22 mouse cellular contexts compared by ENCODE assay signal in the genomic region with DNA sequence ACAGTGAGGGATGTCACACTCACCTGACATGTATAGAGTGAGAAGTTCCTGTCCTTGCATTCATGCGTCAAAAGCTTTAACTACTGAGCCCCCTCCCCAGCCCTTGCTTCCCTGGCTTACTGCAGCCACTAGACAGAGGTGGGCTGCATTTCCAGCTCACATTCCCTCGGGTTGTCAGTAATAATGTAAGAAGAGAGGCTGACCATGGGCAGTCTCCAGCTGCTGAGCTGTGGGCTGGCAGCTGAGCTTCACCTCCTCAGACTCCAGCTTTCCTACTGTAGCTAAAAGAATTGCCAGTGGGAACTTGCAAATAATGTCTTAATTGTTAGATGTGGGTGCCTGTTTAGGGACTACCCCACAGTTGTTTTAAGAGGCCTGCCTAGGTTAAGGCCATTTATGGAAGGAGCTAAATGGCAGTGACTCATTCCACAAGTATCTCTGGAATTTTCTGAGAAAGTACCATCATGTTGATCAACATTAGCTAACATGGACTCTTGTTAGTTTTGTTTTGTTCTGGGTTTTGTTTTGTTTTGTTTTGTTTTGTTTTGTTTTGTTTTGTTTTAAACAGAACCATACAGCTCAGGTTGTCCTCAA.
DNase-seq lines count a peak whose midpoint lies in the region; ATAC-seq lines count a peak whose summit lies in the region.
"Had no signal": no experiment of that assay in that cellular context is flagged by ENCODE, and none has a peak within 500 bp of the region (broad histone marks: within the 10 kb centered on the region; RNA-seq: fewer than 3 reads in every experiment).

No protein-coding gene starts in this region.

- H3K27me3 ChIP-seq in heart, embryonic 11.5 days (ENCODE audit: control insufficient read depth, insufficient read depth, low read length) = no peaks in the 10 kb centered on the region
- no peaks in the 10 kb centered on the region for H3K27me3 ChIP-seq in limb, embryonic 12.5 days
- H3K27me3 ChIP-seq in kidney, embryonic 15.5 days = no peaks in the 10 kb centered on the region
- H3K27me3 ChIP-seq: hindbrain, embryonic 15.5 days; limb, embryonic 15.5 days; liver, embryonic 15.5 days; midbrain, embryonic 15.5 days; stomach, embryonic 15.5 days had no signal

- no peak overlapping the region for H3K9ac ChIP-seq in heart, embryonic 11.5 days (ENCODE audit: low read depth, low read length)
- H3K9ac ChIP-seq in limb, embryonic 12.5 days (replicated peaks) = no peak overlapping the region
- H3K9ac ChIP-seq in kidney, embryonic 15.5 days = no peak overlapping the region
- H3K9ac ChIP-seq: forebrain, postnatal 0 days; hindbrain, embryonic 15.5 days; limb, embryonic 15.5 days; liver, embryonic 15.5 days; midbrain, embryonic 15.5 days; stomach, embryonic 15.5 days had no signal

- H3K4me1 ChIP-seq in heart, embryonic 11.5 days (ENCODE audit: control insufficient read depth, insufficient read depth, low read length) = peaks cover 29% of the 10 kb centered on the region
- H3K4me1 ChIP-seq in limb, embryonic 12.5 days (replicated peaks) = peaks cover 6% of the 10 kb centered on the region
- no peaks in the 10 kb centered on the region for H3K4me1 ChIP-seq in kidney, embryonic 15.5 days
- H3K4me1 ChIP-seq: forebrain, embryonic 10.5 days; hindbrain, embryonic 15.5 days; liver, embryonic 15.5 days; midbrain, embryonic 15.5 days had no signal

- no peak for DNase-seq in heart, postnatal 4 days
- peak; percentile 32 for DNase-seq in 3134 (ENCODE audit: extremely low read depth, insufficient read length, low spot score)
- peak; percentile 54 for DNase-seq in Muller cell, postnatal 12 days (ENCODE audit: inconsistent ontology term)
- no peak for DNase-seq in cerebellum, postnatal 25 days
- DNase-seq: adrenal gland, postnatal 14 days; cerebellum, adult 11 months; cerebellum, postnatal 14 days; embryo, embryonic 11 days; forebrain, postnatal 0 days; lung, postnatal 10 days; right cerebral cortex, postnatal 14 days; thymus, adult 18-20 months had no signal

- 30% methylated on average over 2 of the region's 2 CpGs for WGBS in heart, embryonic 11.5 days (ENCODE audit: insufficient replicate concordance)
- 47% methylated on average over 2 of the region's 2 CpGs for WGBS in limb, embryonic 12.5 days
- 49% methylated on average over 2 of the region's 2 CpGs for WGBS in kidney, embryonic 15.5 days

- no peaks in the 10 kb centered on the region for H3K36me3 ChIP-seq in heart, embryonic 11.5 days (ENCODE audit: control insufficient read depth, insufficient read depth, low read length)
- no peaks in the 10 kb centered on the region for H3K36me3 ChIP-seq in limb, embryonic 12.5 days
- no peaks in the 10 kb centered on the region for H3K36me3 ChIP-seq in kidney, embryonic 15.5 days
- H3K36me3 ChIP-seq: forebrain, embryonic 10.5 days; hindbrain, embryonic 15.5 days; limb, embryonic 15.5 days; liver, embryonic 15.5 days; midbrain, embryonic 15.5 days; stomach, embryonic 15.5 days had no signal

- H3K4me2 ChIP-seq in heart, embryonic 11.5 days = no peak overlapping the region
- H3K4me2 ChIP-seq in limb, embryonic 12.5 days = no peak overlapping the region
- no peak overlapping the region for H3K4me2 ChIP-seq in kidney, embryonic 15.5 days
- H3K4me2 ChIP-seq: hindbrain, embryonic 15.5 days; limb, embryonic 15.5 days; liver, embryonic 15.5 days; midbrain, embryonic 15.5 days; stomach, embryonic 15.5 days had no signal

- ATAC-seq in heart, embryonic 11.5 days (replicated peaks; ENCODE audit: insufficient number of reproducible peaks, low FRiP score, low TSS enrichment) = no peak
- no peak for ATAC-seq in limb, embryonic 12.5 days (ENCODE audit: insufficient number of reproducible peaks, insufficient read depth, low FRiP score, low TSS enrichment, low read depth)
- no peak for ATAC-seq in kidney, embryonic 15.5 days (replicated peaks; ENCODE audit: low FRiP score)
- ATAC-seq: forebrain, postnatal 0 days; intestine, embryonic 16.5 days; midbrain, embryonic 15.5 days had no signal

- H3K4me3 ChIP-seq in heart, embryonic 11.5 days (ENCODE audit: low read depth, low read length) = no peak overlapping the region
- H3K4me3 ChIP-seq in limb, embryonic 12.5 days (replicated peaks) = no peak overlapping the region
- no peak overlapping the region for H3K4me3 ChIP-seq in kidney, embryonic 15.5 days (replicated peaks)
- H3K4me3 ChIP-seq: forebrain, embryonic 10.5 days; hindbrain, embryonic 15.5 days; limb, embryonic 15.5 days; liver, embryonic 15.5 days; midbrain, embryonic 15.5 days; stomach, embryonic 15.5 days had no signal

- H3K9me3 ChIP-seq in heart, embryonic 11.5 days (replicated peaks; ENCODE audit: control insufficient read depth, low read length) = no peaks in the 10 kb centered on the region
- no peaks in the 10 kb centered on the region for H3K9me3 ChIP-seq in limb, embryonic 12.5 days
- H3K9me3 ChIP-seq in kidney, embryonic 15.5 days (replicated peaks) = no peaks in the 10 kb centered on the region
- H3K9me3 ChIP-seq: forebrain, embryonic 10.5 days; hindbrain, embryonic 15.5 days; limb, embryonic 15.5 days; liver, embryonic 15.5 days; midbrain, embryonic 15.5 days; stomach, embryonic 15.5 days had no signal

- H3K27ac ChIP-seq in heart, embryonic 11.5 days (ENCODE audit: low read depth, low read length) = peak overlapping the region; percentile 46
- peak overlapping the region; percentile 9; the same call in 1 of the 2 replicates for H3K27ac ChIP-seq in limb, embryonic 12.5 days
- no peak overlapping the region for H3K27ac ChIP-seq in kidney, embryonic 15.5 days
- H3K27ac ChIP-seq: forebrain, embryonic 10.5 days; hindbrain, embryonic 15.5 days; limb, embryonic 15.5 days; liver, embryonic 15.5 days; midbrain, embryonic 15.5 days; stomach, embryonic 15.5 days had no signal

Comparison
In these comparisons a context has a peak if more than half of its experiments do, and no peak if none do; other contexts are left out.
1. DNase-seq: peak in 3134 (single experiment) and Muller cell, postnatal 12 days (single experiment); none in heart, postnatal 4 days (single experiment) and cerebellum, postnatal 25 days (0 of 2).